Mouse (Mus musculus): Measurements from ENCODE around the gene Htr5b.

DNA sequence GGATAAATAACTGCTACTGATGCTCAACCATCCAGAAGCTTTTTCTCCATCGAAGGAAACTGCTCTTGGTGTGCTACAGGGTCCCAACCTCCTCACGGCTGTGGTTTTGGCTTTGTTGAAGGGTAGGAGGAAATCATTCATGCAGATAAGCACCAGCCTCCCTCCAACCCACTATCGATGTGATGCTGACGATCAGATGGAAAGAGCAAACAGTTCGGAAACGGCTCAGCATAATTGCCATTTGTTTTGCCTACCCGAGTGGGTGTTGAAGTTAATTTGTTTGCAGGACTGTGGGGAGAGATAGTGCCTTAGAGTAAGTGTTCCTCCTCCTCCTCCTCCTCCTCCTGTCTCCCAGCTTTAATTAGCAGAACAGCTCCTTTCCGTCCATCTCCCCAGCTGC, 12.1 kb upstream of the Htr5b start:
- no peak for TF ChIP-seq CTCF (IDR thresholded peaks at IDR 0.05; ENCODE audit: borderline replicate concordance, insufficient read depth, low read depth, low read length)
- TF ChIP-seq POLR2A (IDR thresholded peaks at IDR 0.05; ENCODE audit: borderline replicate concordance, insufficient read depth, low read length), result no peak

Measured in cerebellum, adult 2 months (tissue).